Mouse (Mus musculus) neural tube, embryonic 11.5 days (tissue): ENCODE results near the gene Gfap. TPM values are rescaled to one million over a fixed set of nuclear protein-coding genes. Genes with fewer than 3 reads are reported as not detected.

Experiments used
- ATAC-seq: fragments of 200-750 bp; cut with Nextera tagmentation; 2 replicates; pipeline ENCODE4 v1.8.0; 2017; ENCODE audit warnings: moderate number of reproducible peaks, mild to moderate bottlenecking, moderate TSS enrichment, moderate library complexity; ENCODE audit not compliant: insufficient read depth, low FRiP score, low TSS enrichment
- DNase-seq: peaks from one replicate; pipeline ENCODE4 v3.0.0-alpha.2; 2015; ENCODE audit warnings: low spot score
- H3K27ac ChIP-seq: fragments of 300-500 bp; sonication (generic); 2 replicates; pipeline ENCODE4 v1.5.1; 2014; ENCODE audit warnings: low read depth, mild to moderate bottlenecking, low read length
- H3K27me3 ChIP-seq: fragments of 300-500 bp; sonication (generic); 2 replicates; pipeline ENCODE4 v1.6.1; 2014; ENCODE audit warnings: mild to moderate bottlenecking, low read length, mixed read lengths; ENCODE audit not compliant: control insufficient read depth, insufficient read depth
- H3K36me3 ChIP-seq: fragments of 300-500 bp; sonication (generic); 2 replicates; pipeline ENCODE4 v1.6.1; 2014; ENCODE audit warnings: mild to moderate bottlenecking, low read length, moderate library complexity, mixed read lengths; ENCODE audit not compliant: control insufficient read depth, insufficient read depth
- H3K4me1 ChIP-seq: fragments of 300-500 bp; sonication (generic); 2 replicates; pipeline ENCODE4 v1.6.1; 2014; ENCODE audit warnings: low read length, mixed read lengths; ENCODE audit not compliant: control insufficient read depth, insufficient read depth
- H3K4me2 ChIP-seq: fragments of 300-500 bp; sonication (generic); 2 replicates; pipeline ENCODE4 v1.6.1; 2014; ENCODE audit warnings: low read depth, mild to moderate bottlenecking, moderate library complexity
- H3K4me3 ChIP-seq: fragments of 300-500 bp; sonication (generic); 2 replicates; pipeline ENCODE4 v1.5.1; 2014; ENCODE audit warnings: low read depth, low read length
- H3K9ac ChIP-seq: fragments of 300-500 bp; sonication (generic); 2 replicates; pipeline ENCODE4 v1.6.1; 2014; ENCODE audit warnings: mild to moderate bottlenecking, low read length
- H3K9me3 ChIP-seq: fragments of 300-500 bp; sonication (generic); 2 replicates; pipeline ENCODE4 v1.6.1; 2016; ENCODE audit warnings: low read length; ENCODE audit not compliant: control insufficient read depth
- WGBS: fragments of 180-500 bp; shearing (Covaris S2); extraction: QIAGEN DNeasy Blood & Tissue Kit; methylation state at CpG from one replicate; pipeline ENCODE4 v1.1.7; 2014; 5-methylcytosine and 5-hydroxymethylcytosine counted together
- polyA plus RNA-seq: library from polyadenylated mRNA; unstranded; fragments of >200 nt; fragmentation: Nextera tagmentation; extraction: Ambion mirVana; gene quantifications from 2 replicates; pipeline ENCODE4 v1.2.1, GENCODE M21; 2014

Gene Gfap
- polyA plus RNA-seq, 1 experiment from 2014 or later = 0.20 TPM

- Histone ChIP-seq H3K27ac (no peak overlapping the region), H3K4me2 (no peak overlapping the region), H3K27me3 (no peaks in the 10 kb centered on the region), H3K4me3 (no peak overlapping the region), H3K9me3 (no peaks in the 10 kb centered on the region), H3K36me3 (peaks cover 28% of the 10 kb centered on the region), H3K9ac (no peak overlapping the region), H3K4me1 (no peaks in the 10 kb centered on the region)
- no peak for DNase-seq
- 95% methylated on average over 1 of the region's 1 CpGs for WGBS
- ATAC-seq = no peak
These were observed 63.3 kb downstream of the Gfap start for GRCm38 (mm10) chr11:102837385-102837784.

Other genes with a start within 250 kb of the Gfap start
- gene Meioc, start 237.2 kb downstream of the Gfap start, polyA plus RNA-seq = 0.84 and 0.89 TPM in 2 replicates
- 53.8 and 55.9 TPM in 2 replicates for gene Ccdc43, start 203.1 kb downstream of the Gfap start, polyA plus RNA-seq
- 21.7 and 23.2 TPM in 2 replicates for gene Adam11, start 139.5 kb downstream of the Gfap start, polyA plus RNA-seq
- 78.5 and 80.3 TPM in 2 replicates for gene Gjc1, start 81.2 kb downstream of the Gfap start, polyA plus RNA-seq
- gene Higd1b, start 65.1 kb downstream of the Gfap start, polyA plus RNA-seq = not detected in 2 replicates
- gene Eftud2, start 19.9 kb downstream of the Gfap start, polyA plus RNA-seq = 239 and 255 TPM in 2 replicates
- 1.7 and 1.9 TPM in 2 replicates for gene Ccdc103, start 19.7 kb downstream of the Gfap start, polyA plus RNA-seq
- not detected in 2 replicates for gene Fam187a, start 15.7 kb downstream of the Gfap start, polyA plus RNA-seq
- 5.1 and 6.6 TPM in 2 replicates for gene Kif18b, start 24.2 kb upstream of the Gfap start, polyA plus RNA-seq
- 2.9 and 4.0 TPM in 2 replicates for gene C1ql1, start 45.8 kb upstream of the Gfap start, polyA plus RNA-seq
- 51.5 and 53.3 TPM in 2 replicates for gene Nmt1, start 127.3 kb upstream of the Gfap start, polyA plus RNA-seq
- gene Dcakd, start 127.4 kb upstream of the Gfap start, polyA plus RNA-seq = 319 and 323 TPM in 2 replicates
- gene Plcd3, start 200.7 kb upstream of the Gfap start, polyA plus RNA-seq = 0.80 and 0.90 TPM in 2 replicates
- 4.4 and 6.4 TPM in 2 replicates for gene Acbd4, start 200.8 kb upstream of the Gfap start, polyA plus RNA-seq
- 3.6 and 3.9 TPM in 2 replicates for gene Hexim1, start 215.3 kb upstream of the Gfap start, polyA plus RNA-seq
- gene Hexim2, start 231.5 kb upstream of the Gfap start, polyA plus RNA-seq = 5.8 and 7.5 TPM in 2 replicates